Mouse (Mus musculus): ENCODE data around the gene Spsb2. TPM values are rescaled to one million over a fixed set of nuclear protein-coding genes. Genes with fewer than 3 reads are reported as not detected.

Gene Spsb2
- polyA plus RNA-seq, 1 experiment from 2014 or later, result 8.6 TPM

- Histone ChIP-seq H3K4me2 (ENCODE audit: low read depth, low read length) (peak overlapping the region; percentile 93), H3K36me3 (ENCODE audit: control insufficient read depth, insufficient read depth) (peaks cover 23% of the 10 kb centered on the region), H3K9me3 (replicated peaks; ENCODE audit: control insufficient read depth, low read length) (no peaks in the 10 kb centered on the region), H3K27ac (ENCODE audit: low read length) (peak overlapping the region; percentile 93), H3K4me3 (ENCODE audit: low read depth, low read length) (peak overlapping the region; percentile 83), H3K27me3 (ENCODE audit: control insufficient read depth, insufficient read depth, low read depth, low read length) (no peaks in the 10 kb centered on the region), H3K9ac (ENCODE audit: low read depth, low read length) (peak overlapping the region; percentile 82), H3K4me1 (ENCODE audit: control insufficient read depth, low read depth, low read length) (peaks cover 46% of the 10 kb centered on the region)
- 24% methylated on average over 9 of the region's 9 CpGs for WGBS (ENCODE audit: insufficient replicate concordance)
- no peak for ATAC-seq (ENCODE audit: low read depth)
These were observed 4.4 kb downstream of the Spsb2 start for GRCm38 (mm10) chr6:124812848-124813247.

GRCm38 (mm10) chr6:124813496-124813895 is 5.0 kb downstream of the Spsb2 start:
- Histone ChIP-seq H3K9ac (ENCODE audit: low read depth, low read length) (peak overlapping the region; percentile 82), H3K9me3 (replicated peaks; ENCODE audit: control insufficient read depth, low read length) (no peaks in the 10 kb centered on the region), H3K27me3 (ENCODE audit: control insufficient read depth, insufficient read depth, low read depth, low read length) (no peaks in the 10 kb centered on the region), H3K4me2 (ENCODE audit: low read depth, low read length) (peak overlapping the region; percentile 93), H3K4me3 (ENCODE audit: low read depth, low read length) (peak overlapping the region; percentile 83), H3K4me1 (ENCODE audit: control insufficient read depth, low read depth, low read length) (peaks cover 40% of the 10 kb centered on the region), H3K36me3 (ENCODE audit: control insufficient read depth, insufficient read depth) (peaks cover 23% of the 10 kb centered on the region), H3K27ac (ENCODE audit: low read length) (peak overlapping the region; percentile 93)
- WGBS (ENCODE audit: insufficient replicate concordance), result 0% methylated on average over 18 of the region's 18 CpGs
- peak; percentile 66 for ATAC-seq (ENCODE audit: low read depth)

- Histone ChIP-seq H3K4me2 (ENCODE audit: low read depth, low read length) (peak within 1 kb of the TSS; percentile 93), H3K9ac (ENCODE audit: low read depth, low read length) (peak within 1 kb of the TSS; percentile 82), H3K9me3 (replicated peaks; ENCODE audit: control insufficient read depth, low read length) (no peaks in the 10 kb centered on the region), H3K27me3 (ENCODE audit: control insufficient read depth, insufficient read depth, low read depth, low read length) (no peaks in the 10 kb centered on the region), H3K36me3 (ENCODE audit: control insufficient read depth, insufficient read depth) (peaks cover 23% of the 10 kb centered on the region), H3K27ac (ENCODE audit: low read length) (peak within 1 kb of the TSS; percentile 93), H3K4me3 (ENCODE audit: low read depth, low read length) (peak within 1 kb of the TSS; percentile 83), H3K4me1 (ENCODE audit: control insufficient read depth, low read depth, low read length) (peaks cover 38% of the 10 kb centered on the region)
- peak; percentile 87 for ATAC-seq (ENCODE audit: low read depth)
- under 1% methylated on average over 22 of the region's 22 CpGs for WGBS (ENCODE audit: insufficient replicate concordance)
These were observed 5.5 kb downstream of the Spsb2 start, which contains the start of gene Tpi1 for GRCm38 (mm10) chr6:124813933-124814332. Gene Tpi1 (minus strand): TSS chr6:124814296.

GRCm38 (mm10) chr6:124814448-124814847 is 6.0 kb downstream of the Spsb2 start:
- peak overlapping the region; percentile 83 for H3K4me3 ChIP-seq (ENCODE audit: low read depth, low read length)
- H3K27ac ChIP-seq (ENCODE audit: low read length), result 0 out of 2 replicates have a peak overlapping the region, but pooled peaks have one; percentile 34
- peak overlapping the region; percentile 57 for H3K9ac ChIP-seq (ENCODE audit: low read depth, low read length)
- H3K27me3 ChIP-seq (ENCODE audit: control insufficient read depth, insufficient read depth, low read depth, low read length), result no peaks in the 10 kb centered on the region
- 39% methylated on average over 8 of the region's 8 CpGs for WGBS (ENCODE audit: insufficient replicate concordance)
- H3K36me3 ChIP-seq (ENCODE audit: control insufficient read depth, insufficient read depth), result peaks cover 25% of the 10 kb centered on the region
- peaks cover 38% of the 10 kb centered on the region for H3K4me1 ChIP-seq (ENCODE audit: control insufficient read depth, low read depth, low read length)
- H3K9me3 ChIP-seq (replicated peaks; ENCODE audit: control insufficient read depth, low read length), result no peaks in the 10 kb centered on the region
- H3K4me2 ChIP-seq (ENCODE audit: low read depth, low read length), result peak overlapping the region; percentile 93
- no peak for ATAC-seq (ENCODE audit: low read depth)

- no peak for ATAC-seq (ENCODE audit: low read depth)
- Histone ChIP-seq H3K4me1 (ENCODE audit: control insufficient read depth, low read depth, low read length) (peaks cover 32% of the 10 kb centered on the region), H3K4me2 (ENCODE audit: low read depth, low read length) (no peak overlapping the region), H3K9ac (ENCODE audit: low read depth, low read length) (no peak overlapping the region), H3K27ac (ENCODE audit: low read length) (no peak overlapping the region), H3K27me3 (ENCODE audit: control insufficient read depth, insufficient read depth, low read depth, low read length) (no peaks in the 10 kb centered on the region), H3K36me3 (ENCODE audit: control insufficient read depth, insufficient read depth) (peaks cover 32% of the 10 kb centered on the region), H3K4me3 (ENCODE audit: low read depth, low read length) (no peak overlapping the region), H3K9me3 (replicated peaks; ENCODE audit: control insufficient read depth, low read length) (no peaks in the 10 kb centered on the region)
- 71% methylated on average over 9 of the region's 9 CpGs for WGBS (ENCODE audit: insufficient replicate concordance)
These were observed 6.7 kb downstream of the Spsb2 start for GRCm38 (mm10) chr6:124814858-124815774.

- Histone ChIP-seq H3K9me3 (replicated peaks; ENCODE audit: control insufficient read depth, low read length) (no peaks in the 10 kb centered on the region), H3K9ac (ENCODE audit: low read depth, low read length) (no peak overlapping the region), H3K4me1 (ENCODE audit: control insufficient read depth, low read depth, low read length) (peaks cover 29% of the 10 kb centered on the region), H3K27me3 (ENCODE audit: control insufficient read depth, insufficient read depth, low read depth, low read length) (no peaks in the 10 kb centered on the region), H3K4me2 (ENCODE audit: low read depth, low read length) (no peak overlapping the region), H3K4me3 (ENCODE audit: low read depth, low read length) (no peak overlapping the region), H3K36me3 (ENCODE audit: control insufficient read depth, insufficient read depth) (peaks cover 37% of the 10 kb centered on the region), H3K27ac (ENCODE audit: low read length) (no peak overlapping the region)
- WGBS (ENCODE audit: insufficient replicate concordance), result 81% methylated on average over 4 of the region's 4 CpGs
- no peak for ATAC-seq (ENCODE audit: low read depth)
These were observed 8.2 kb downstream of the Spsb2 start for GRCm38 (mm10) chr6:124816611-124817010.

- H3K4me3 ChIP-seq (ENCODE audit: low read depth, low read length), result no peak overlapping the region
- H3K9me3 ChIP-seq (replicated peaks; ENCODE audit: control insufficient read depth, low read length), result no peaks in the 10 kb centered on the region
- H3K4me1 ChIP-seq (ENCODE audit: control insufficient read depth, low read depth, low read length), result peaks cover 24% of the 10 kb centered on the region
- H3K36me3 ChIP-seq (ENCODE audit: control insufficient read depth, insufficient read depth), result peaks cover 34% of the 10 kb centered on the region
- no peak overlapping the region for H3K4me2 ChIP-seq (ENCODE audit: low read depth, low read length)
- WGBS (ENCODE audit: insufficient replicate concordance), result 86% methylated on average over 11 of the region's 11 CpGs
- H3K27ac ChIP-seq (ENCODE audit: low read length), result no peak overlapping the region
- no peaks in the 10 kb centered on the region for H3K27me3 ChIP-seq (ENCODE audit: control insufficient read depth, insufficient read depth, low read depth, low read length)
- ATAC-seq (ENCODE audit: low read depth), result no peak
- H3K9ac ChIP-seq (ENCODE audit: low read depth, low read length), result no peak overlapping the region
These were observed 8.7 kb downstream of the Spsb2 start for GRCm38 (mm10) chr6:124817125-124817524.

GRCm38 (mm10) chr6:124817563-124817962 is 9.1 kb downstream of the Spsb2 start:
- H3K27me3 ChIP-seq (ENCODE audit: control insufficient read depth, insufficient read depth, low read depth, low read length), result no peaks in the 10 kb centered on the region
- peaks cover 32% of the 10 kb centered on the region for H3K36me3 ChIP-seq (ENCODE audit: control insufficient read depth, insufficient read depth)
- no peak overlapping the region for H3K9ac ChIP-seq (ENCODE audit: low read depth, low read length)
- H3K4me1 ChIP-seq (ENCODE audit: control insufficient read depth, low read depth, low read length), result peaks cover 19% of the 10 kb centered on the region
- WGBS (ENCODE audit: insufficient replicate concordance), result 89% methylated on average over 8 of the region's 8 CpGs
- H3K27ac ChIP-seq (ENCODE audit: low read length), result no peak overlapping the region
- H3K4me2 ChIP-seq (ENCODE audit: low read depth, low read length), result no peak overlapping the region
- no peaks in the 10 kb centered on the region for H3K9me3 ChIP-seq (replicated peaks; ENCODE audit: control insufficient read depth, low read length)
- no peak overlapping the region for H3K4me3 ChIP-seq (ENCODE audit: low read depth, low read length)
- ATAC-seq (ENCODE audit: low read depth), result no peak

- peaks cover 15% of the 10 kb centered on the region for H3K4me1 ChIP-seq (ENCODE audit: control insufficient read depth, low read depth, low read length)
- H3K36me3 ChIP-seq (ENCODE audit: control insufficient read depth, insufficient read depth), result peaks cover 35% of the 10 kb centered on the region
- H3K27me3 ChIP-seq (ENCODE audit: control insufficient read depth, insufficient read depth, low read depth, low read length), result no peaks in the 10 kb centered on the region
- peak overlapping the region; percentile 58; the same call in 1 of the 2 replicates for H3K27ac ChIP-seq (ENCODE audit: low read length)
- no peak overlapping the region for H3K4me2 ChIP-seq (ENCODE audit: low read depth, low read length)
- H3K4me3 ChIP-seq (ENCODE audit: low read depth, low read length), result no peak overlapping the region
- H3K9me3 ChIP-seq (replicated peaks; ENCODE audit: control insufficient read depth, low read length), result no peaks in the 10 kb centered on the region
- no peak overlapping the region for H3K9ac ChIP-seq (ENCODE audit: low read depth, low read length)
- WGBS (ENCODE audit: insufficient replicate concordance), result 56% methylated on average over 8 of the region's 8 CpGs
- ATAC-seq (ENCODE audit: low read depth), result no peak
These were observed 9.5 kb downstream of the Spsb2 start for GRCm38 (mm10) chr6:124817971-124818370.
